Mouse (Mus musculus) heart, embryonic 13.5 days (tissue): ENCODE measurements around the gene Ttc16. TPM values are rescaled to one million over a fixed set of nuclear protein-coding genes. Genes with fewer than 3 reads are reported as not detected.

ENCODE experiments used
- ATAC-seq: fragments of 200-750 bp; cut with Nextera tagmentation; 2 replicates; pipeline ENCODE4 v1.8.0; 2017; ENCODE audit warnings: moderate TSS enrichment; ENCODE audit not compliant: insufficient number of reproducible peaks, low FRiP score, low TSS enrichment; ENCODE audit errors: extremely low read depth
- H3K27ac ChIP-seq: fragments of 300-500 bp; sonication (generic); replicated peaks from 2 replicates; pipeline ENCODE4 v1.5.1; 2015; ENCODE audit warnings: moderate library complexity, mild to moderate bottlenecking, inconsistent platforms
- H3K27me3 ChIP-seq: fragments of 300-500 bp; sonication (generic); replicated peaks from 2 replicates; pipeline ENCODE4 v1.6.1; 2015; ENCODE audit warnings: mild to moderate bottlenecking, inconsistent platforms
- H3K36me3 ChIP-seq: fragments of 300-500 bp; sonication (generic); 2 replicates; pipeline ENCODE4 v1.6.1; 2015; ENCODE audit warnings: mild to moderate bottlenecking, inconsistent platforms
- H3K4me1 ChIP-seq: fragments of 300-500 bp; sonication (generic); 2 replicates; pipeline ENCODE4 v1.6.1; 2015; ENCODE audit warnings: inconsistent platforms
- H3K4me2 ChIP-seq: fragments of 300-500 bp; sonication (generic); 2 replicates; pipeline ENCODE4 v1.6.1; 2015; ENCODE audit warnings: inconsistent platforms, mild to moderate bottlenecking, moderate library complexity
- H3K4me3 ChIP-seq: fragments of 300-500 bp; sonication (generic); 2 replicates; pipeline ENCODE4 v1.5.1; 2015; ENCODE audit warnings: moderate library complexity, mild to moderate bottlenecking, inconsistent platforms
- H3K9ac ChIP-seq: fragments of 300-500 bp; sonication (generic); 2 replicates; pipeline ENCODE4 v1.6.1; 2015; ENCODE audit warnings: inconsistent platforms, mild to moderate bottlenecking, moderate library complexity
- H3K9me3 ChIP-seq: fragments of 300-500 bp; sonication (generic); 2 replicates; pipeline ENCODE4 v1.6.1; 2016; ENCODE audit warnings: inconsistent platforms
- WGBS: fragments of 180-500 bp; shearing (Covaris S2); methylation state at CpG from one replicate; pipeline ENCODE4 v1.1.7; 2015; ENCODE audit warnings: mixed read lengths; 5-methylcytosine and 5-hydroxymethylcytosine counted together
- polyA plus RNA-seq: library from polyadenylated mRNA; unstranded; fragments of >200 nt; fragmentation: Nextera tagmentation; extraction: Ambion mirVana; gene quantifications from 2 replicates; pipeline ENCODE4 v1.2.1, GENCODE M21; 2015

Gene Ttc16
- polyA plus RNA-seq, 1 experiment from 2014 or later: 0.11 TPM

- peak overlapping the region; percentile 81 for H3K4me2 ChIP-seq
Observed at GRCm38 (mm10) chr2:32714117-32714986, 61.1 kb downstream of the Ttc16 start.

GRCm38 (mm10) chr2:32712934-32713817, 62.3 kb downstream of the Ttc16 start, which contains the start of gene Cdk9:
Gene Cdk9, minus strand, starts transcription at chr2:32713076.
- peaks cover 38% of the 10 kb centered on the region for H3K4me1 ChIP-seq
- peaks cover 34% of the 10 kb centered on the region for H3K36me3 ChIP-seq
- peak within 1 kb of the TSS; percentile 81 for H3K4me2 ChIP-seq
- H3K9me3 ChIP-seq: no peaks in the 10 kb centered on the region
- H3K27ac ChIP-seq: peak within 1 kb of the TSS; percentile 99
- ATAC-seq: peak; percentile 78
- H3K27me3 ChIP-seq: no peaks in the 10 kb centered on the region
- peak within 1 kb of the TSS; percentile 87 for H3K4me3 ChIP-seq
- H3K9ac ChIP-seq: peak within 1 kb of the TSS; percentile 97
- WGBS: under 1% methylated on average over 64 of the region's 79 CpGs

More at GRCm38 (mm10) chr2:32714117-32714986, 61.1 kb downstream of the Ttc16 start:
- no peaks in the 10 kb centered on the region for H3K9me3 ChIP-seq
- H3K4me1 ChIP-seq: peaks cover 38% of the 10 kb centered on the region
- no peaks in the 10 kb centered on the region for H3K27me3 ChIP-seq
- no peak overlapping the region for H3K4me3 ChIP-seq
- H3K27ac ChIP-seq: peak overlapping the region; percentile 99
- H3K9ac ChIP-seq: peak overlapping the region; percentile 97
- ATAC-seq: no peak
- WGBS: 44% methylated on average over 11 of the region's 11 CpGs
- peaks cover 23% of the 10 kb centered on the region for H3K36me3 ChIP-seq

GRCm38 (mm10) chr2:32712586-32712933, 62.9 kb downstream of the Ttc16 start:
- WGBS: 0% methylated on average over 29 of the region's 44 CpGs
- H3K36me3 ChIP-seq: peaks cover 41% of the 10 kb centered on the region
- ATAC-seq: peak; percentile 86

GRCm38 (mm10) chr2:32712108-32712551, 63.3 kb downstream of the Ttc16 start:
- no peaks in the 10 kb centered on the region for H3K9me3 ChIP-seq
- H3K27ac ChIP-seq: peak overlapping the region; percentile 99
- H3K4me3 ChIP-seq: peak overlapping the region; percentile 87
- under 1% methylated on average over 41 of the region's 41 CpGs for WGBS
- H3K36me3 ChIP-seq: peaks cover 45% of the 10 kb centered on the region
- peak overlapping the region; percentile 81 for H3K4me2 ChIP-seq
- H3K4me1 ChIP-seq: peaks cover 38% of the 10 kb centered on the region
- H3K9ac ChIP-seq: peak overlapping the region; percentile 97
- H3K27me3 ChIP-seq: no peaks in the 10 kb centered on the region
- peak; percentile 39; the same call in 1 of the 2 replicates for ATAC-seq

More at GRCm38 (mm10) chr2:32712586-32712933, 62.9 kb downstream of the Ttc16 start:
- no peaks in the 10 kb centered on the region for H3K27me3 ChIP-seq
- peak overlapping the region; percentile 99 for H3K27ac ChIP-seq
- no peaks in the 10 kb centered on the region for H3K9me3 ChIP-seq
- peak overlapping the region; percentile 81 for H3K4me2 ChIP-seq
- H3K4me1 ChIP-seq: peaks cover 38% of the 10 kb centered on the region
- peak overlapping the region; percentile 97 for H3K9ac ChIP-seq
- H3K4me3 ChIP-seq: peak overlapping the region; percentile 87

- no peak for ATAC-seq
- Histone ChIP-seq H3K4me1 (peaks cover 38% of the 10 kb centered on the region), H3K27me3 (no peaks in the 10 kb centered on the region), H3K4me2 (peak overlapping the region; percentile 81), H3K4me3 (peak overlapping the region; percentile 87), H3K36me3 (peaks cover 51% of the 10 kb centered on the region), H3K9ac (peak overlapping the region; percentile 97), H3K27ac (peak overlapping the region; percentile 99), H3K9me3 (no peaks in the 10 kb centered on the region)
- 24% methylated on average over 9 of the region's 9 CpGs for WGBS
Observed at GRCm38 (mm10) chr2:32711301-32712056, 64.0 kb downstream of the Ttc16 start.

- no peak overlapping the region for H3K9ac ChIP-seq
- no peak for ATAC-seq
- 82% methylated on average over 5 of the region's 5 CpGs for WGBS
- no peaks in the 10 kb centered on the region for H3K27me3 ChIP-seq
- H3K4me3 ChIP-seq: no peak overlapping the region
- H3K27ac ChIP-seq: no peak overlapping the region
- H3K4me1 ChIP-seq: peaks cover 37% of the 10 kb centered on the region
- peaks cover 62% of the 10 kb centered on the region for H3K36me3 ChIP-seq
- no peaks in the 10 kb centered on the region for H3K9me3 ChIP-seq
- no peak overlapping the region for H3K4me2 ChIP-seq
Observed at GRCm38 (mm10) chr2:32710425-32710824, 65.0 kb downstream of the Ttc16 start.

- H3K9me3 ChIP-seq: no peaks in the 10 kb centered on the region
- WGBS: 86% methylated on average over 20 of the region's 20 CpGs
- no peak overlapping the region for H3K4me2 ChIP-seq
- peaks cover 29% of the 10 kb centered on the region for H3K4me1 ChIP-seq
- no peak for ATAC-seq
- H3K9ac ChIP-seq: no peak overlapping the region
- no peaks in the 10 kb centered on the region for H3K27me3 ChIP-seq
- H3K4me3 ChIP-seq: no peak overlapping the region
- peaks cover 70% of the 10 kb centered on the region for H3K36me3 ChIP-seq
- no peak overlapping the region for H3K27ac ChIP-seq
Observed at GRCm38 (mm10) chr2:32709521-32710137, 65.8 kb downstream of the Ttc16 start.

- Histone ChIP-seq H3K36me3 (peaks cover 80% of the 10 kb centered on the region), H3K9me3 (no peaks in the 10 kb centered on the region)
Observed at GRCm38 (mm10) chr2:32708643-32709042, 66.8 kb downstream of the Ttc16 start.

More at GRCm38 (mm10) chr2:32708643-32709042, 66.8 kb downstream of the Ttc16 start:
- Histone ChIP-seq H3K9ac (no peak overlapping the region), H3K4me3 (no peak overlapping the region), H3K4me2 (no peak overlapping the region), H3K27ac (no peak overlapping the region), H3K27me3 (no peaks in the 10 kb centered on the region), H3K4me1 (peaks cover 19% of the 10 kb centered on the region)
- no peak for ATAC-seq
- WGBS: 43% methylated on average over 3 of the region's 3 CpGs
